Mouse (Mus musculus) B cell, adult 2 months (primary cell): ENCODE measurements around the gene U2af1.

ENCODE experiments used
- DNase-seq, 2 experiments: peaks; one replicate each; pipeline ENCODE4 v3.0.0; 2022

Gene U2af1

GRCm38 (mm10) chr17:31660661-31661250 is 2.1 kb upstream of the U2af1 start:
- DNase-seq = no peak

- no peak for DNase-seq
Measured at GRCm38 (mm10) chr17:31658136-31658467, 590 bp downstream of the U2af1 start.

GRCm38 (mm10) chr17:31657141-31657983 is 1.3 kb downstream of the U2af1 start:
- no peak for DNase-seq

- DNase-seq = no peak
Measured at GRCm38 (mm10) chr17:31656682-31657081, 2.0 kb downstream of the U2af1 start.

GRCm38 (mm10) chr17:31655366-31655765 is 3.3 kb downstream of the U2af1 start:
- DNase-seq = no peak

- no peak for DNase-seq
Measured at GRCm38 (mm10) chr17:31653277-31653676, 5.4 kb downstream of the U2af1 start.

- no peak for DNase-seq
Measured at GRCm38 (mm10) chr17:31652152-31652551, 6.5 kb downstream of the U2af1 start.

GRCm38 (mm10) chr17:31646199-31647002 is 12.3 kb downstream of the U2af1 start:
- no peak for DNase-seq

GRCm38 (mm10) chr17:31642913-31643312 is 15.8 kb downstream of the U2af1 start:
- no peak for DNase-seq

GRCm38 (mm10) chr17:31642331-31642730 is 16.4 kb downstream of the U2af1 start:
- DNase-seq = no peak

GRCm38 (mm10) chr17:31639651-31640050 is 19.0 kb downstream of the U2af1 start:
- DNase-seq = no peak

- no peak for DNase-seq
Measured at GRCm38 (mm10) chr17:31637866-31638570, 20.7 kb downstream of the U2af1 start.

GRCm38 (mm10) chr17:31636942-31637811 is 21.5 kb downstream of the U2af1 start, which contains the start of gene Cbs:
Cbs (minus strand) TSS chr17:31637238.
- DNase-seq = peak; percentile 65 to 66

- DNase-seq = peak in 1 of 2 experiments; percentile 32
Measured at GRCm38 (mm10) chr17:31636277-31636941, 22.3 kb downstream of the U2af1 start.

GRCm38 (mm10) chr17:31635781-31636180 is 22.9 kb downstream of the U2af1 start:
- no peak for DNase-seq

- no peak for DNase-seq
Measured at GRCm38 (mm10) chr17:31634896-31635295, 23.8 kb downstream of the U2af1 start.

GRCm38 (mm10) chr17:31633007-31633406 is 25.7 kb downstream of the U2af1 start:
- no peak for DNase-seq

- DNase-seq = no peak
Measured at GRCm38 (mm10) chr17:31631081-31631800, 27.5 kb downstream of the U2af1 start.

GRCm38 (mm10) chr17:31627961-31628360 is 30.7 kb downstream of the U2af1 start:
- no peak for DNase-seq

GRCm38 (mm10) chr17:31623101-31623500 is 35.6 kb downstream of the U2af1 start:
- DNase-seq = no peak
